Mouse (Mus musculus) heart, embryonic 16.5 days (tissue): ENCODE results near the gene Pik3r6. TPM values are rescaled to one million over a fixed set of nuclear protein-coding genes. Genes with fewer than 3 reads are reported as not detected.

Source experiments
- ATAC-seq: fragments of 200-750 bp; cut with Nextera tagmentation; replicated peaks from 2 replicates; pipeline ENCODE4 v1.8.0; 2017; ENCODE audit warnings: moderate number of reproducible peaks; ENCODE audit not compliant: insufficient read depth, low FRiP score; ENCODE audit errors: extremely low read depth
- H3K27ac ChIP-seq: fragments of 300-500 bp; sonication (generic); 2 replicates; pipeline ENCODE4 v1.5.1; 2014; ENCODE audit warnings: mild to moderate bottlenecking, low read length, control low read depth, moderate library complexity
- H3K27me3 ChIP-seq: fragments of 300-500 bp; sonication (generic); 2 replicates; pipeline ENCODE4 v1.6.1; 2014; ENCODE audit warnings: low read length, mixed read lengths; ENCODE audit not compliant: control insufficient read depth, insufficient read depth
- H3K36me3 ChIP-seq: fragments of 300-500 bp; sonication (generic); 2 replicates; pipeline ENCODE4 v1.6.1; 2014; ENCODE audit not compliant: control insufficient read depth, insufficient read depth
- H3K4me1 ChIP-seq: fragments of 300-500 bp; sonication (generic); 2 replicates; pipeline ENCODE4 v1.6.1; 2014; ENCODE audit warnings: low read length, mixed read lengths; ENCODE audit not compliant: control insufficient read depth, insufficient read depth
- H3K4me2 ChIP-seq: fragments of 300-500 bp; sonication (generic); 2 replicates; pipeline ENCODE4 v1.6.1; 2014; ENCODE audit warnings: low read depth, mild to moderate bottlenecking, control low read depth, low read length
- H3K4me3 ChIP-seq: fragments of 300-500 bp; sonication (generic); 2 replicates; pipeline ENCODE4 v1.5.1; 2014; ENCODE audit warnings: mild to moderate bottlenecking, control low read depth, low read length
- H3K9ac ChIP-seq: fragments of 300-500 bp; sonication (generic); 2 replicates; pipeline ENCODE4 v1.6.1; 2014; ENCODE audit warnings: low read length, control low read depth
- H3K9me3 ChIP-seq: fragments of 300-500 bp; sonication (generic); replicated peaks from 2 replicates; pipeline ENCODE4 v1.6.1; 2016; ENCODE audit warnings: low read length; ENCODE audit not compliant: control insufficient read depth
- WGBS: fragments of 180-500 bp; shearing (Covaris S2); extraction: QIAGEN DNeasy Blood & Tissue Kit; methylation state at CpG from one replicate; pipeline ENCODE4 v1.1.7; 2014; 5-methylcytosine and 5-hydroxymethylcytosine counted together
- polyA plus RNA-seq: library from polyadenylated mRNA; unstranded; fragments of >200 nt; fragmentation: Nextera tagmentation; extraction: Ambion mirVana; gene quantifications from 2 replicates; pipeline ENCODE4 v1.2.1, GENCODE M21; 2015

Gene Pik3r6
- polyA plus RNA-seq: 5.6 and 7.7 TPM in 2 replicates

GRCm38 (mm10) chr11:68502902-68503629 is at the start of gene Pik3r6:
Gene Pik3r6, plus strand, starts transcription at chr11:68503019.
- peak within 1 kb of the TSS; percentile 2; the same call in 1 of the 2 replicates for H3K9ac ChIP-seq

GRCm38 (mm10) chr11:68453301-68453700 is 49.5 kb upstream of the Pik3r6 start:
- Histone ChIP-seq H3K4me2 (no peak overlapping the region), H3K27me3 (no peaks in the 10 kb centered on the region), H3K27ac (no peak overlapping the region), H3K9me3 (no peaks in the 10 kb centered on the region), H3K9ac (no peak overlapping the region), H3K4me3 (no peak overlapping the region), H3K36me3 (no peaks in the 10 kb centered on the region), H3K4me1 (peaks cover 5% of the 10 kb centered on the region; the same call in 1 of the 2 replicates)
- ATAC-seq: no peak
- 46% methylated on average over 6 of the region's 6 CpGs for WGBS

More at GRCm38 (mm10) chr11:68502902-68503629, at the start of gene Pik3r6:
- Histone ChIP-seq H3K4me2 (peak within 1 kb of the TSS; percentile 35), H3K27ac (no peak within 1 kb of the TSS), H3K36me3 (no peaks in the 10 kb centered on the region), H3K9me3 (no peaks in the 10 kb centered on the region), H3K4me3 (peak within 1 kb of the TSS; percentile 37), H3K27me3 (peaks cover 3% of the 10 kb centered on the region; the same call in 1 of the 2 replicates), H3K4me1 (peaks cover 11% of the 10 kb centered on the region)
- WGBS: 81% methylated on average over 8 of the region's 8 CpGs
- 0 out of 2 replicates have a peak, but pooled peaks have one; percentile 34 for ATAC-seq

- Histone ChIP-seq H3K4me1 (no peaks in the 10 kb centered on the region), H3K27ac (no peak overlapping the region), H3K36me3 (no peaks in the 10 kb centered on the region), H3K9ac (no peak overlapping the region), H3K4me3 (no peak overlapping the region), H3K4me2 (no peak overlapping the region), H3K27me3 (no peaks in the 10 kb centered on the region), H3K9me3 (no peaks in the 10 kb centered on the region; the same call in 1 of the 2 replicates)
- WGBS: 71% methylated on average over 8 of the region's 8 CpGs
- ATAC-seq: no peak
These were observed 44.7 kb upstream of the Pik3r6 start for GRCm38 (mm10) chr11:68458086-68458485.

- Histone ChIP-seq H3K9me3 (no peaks in the 10 kb centered on the region; the same call in 1 of the 2 replicates), H3K27me3 (no peaks in the 10 kb centered on the region), H3K27ac (no peak overlapping the region), H3K36me3 (no peaks in the 10 kb centered on the region), H3K9ac (no peak overlapping the region), H3K4me2 (no peak overlapping the region), H3K4me1 (no peaks in the 10 kb centered on the region), H3K4me3 (no peak overlapping the region)
- WGBS: 74% methylated on average over 5 of the region's 5 CpGs
- no peak for ATAC-seq
These were observed 43.8 kb upstream of the Pik3r6 start for GRCm38 (mm10) chr11:68459021-68459420.

- 84% methylated on average over 5 of the region's 5 CpGs for WGBS
- no peaks in the 10 kb centered on the region for H3K4me1 ChIP-seq
- no peaks in the 10 kb centered on the region for H3K27me3 ChIP-seq
These were observed 43.3 kb upstream of the Pik3r6 start for GRCm38 (mm10) chr11:68459486-68459885.

GRCm38 (mm10) chr11:68462716-68463115 is 40.1 kb upstream of the Pik3r6 start:
- H3K9ac ChIP-seq: no peak overlapping the region
- H3K4me2 ChIP-seq: no peak overlapping the region
- H3K27ac ChIP-seq: no peak overlapping the region
- H3K36me3 ChIP-seq: no peaks in the 10 kb centered on the region
- 73% methylated on average over 3 of the region's 3 CpGs for WGBS
- no peaks in the 10 kb centered on the region for H3K4me1 ChIP-seq
- H3K27me3 ChIP-seq: no peaks in the 10 kb centered on the region
- H3K4me3 ChIP-seq: no peak overlapping the region
- no peak; the same call in 1 of the 2 replicates for ATAC-seq
- H3K9me3 ChIP-seq: no peaks in the 10 kb centered on the region; the same call in 1 of the 2 replicates

More at GRCm38 (mm10) chr11:68459486-68459885, 43.3 kb upstream of the Pik3r6 start:
- H3K9ac ChIP-seq: no peak overlapping the region
- no peaks in the 10 kb centered on the region; the same call in 1 of the 2 replicates for H3K9me3 ChIP-seq
- H3K27ac ChIP-seq: no peak overlapping the region
- H3K4me2 ChIP-seq: no peak overlapping the region
- no peaks in the 10 kb centered on the region for H3K36me3 ChIP-seq
- no peak for ATAC-seq
- H3K4me3 ChIP-seq: no peak overlapping the region

GRCm38 (mm10) chr11:68464260-68464659 is 38.6 kb upstream of the Pik3r6 start:
- ATAC-seq: no peak
- no peaks in the 10 kb centered on the region for H3K4me1 ChIP-seq
- WGBS: 62% methylated on average over 5 of the region's 5 CpGs

GRCm38 (mm10) chr11:68465090-68465489 is 37.7 kb upstream of the Pik3r6 start:
- H3K4me1 ChIP-seq: no peaks in the 10 kb centered on the region
- H3K27ac ChIP-seq: no peak overlapping the region
- H3K9ac ChIP-seq: no peak overlapping the region
- H3K9me3 ChIP-seq: no peaks in the 10 kb centered on the region; the same call in 1 of the 2 replicates
- H3K36me3 ChIP-seq: no peaks in the 10 kb centered on the region
- H3K27me3 ChIP-seq: no peaks in the 10 kb centered on the region
- no peak for ATAC-seq
- WGBS: 70% methylated on average over 2 of the region's 2 CpGs
- H3K4me3 ChIP-seq: no peak overlapping the region
- no peak overlapping the region for H3K4me2 ChIP-seq

More at GRCm38 (mm10) chr11:68464260-68464659, 38.6 kb upstream of the Pik3r6 start:
- no peaks in the 10 kb centered on the region; the same call in 1 of the 2 replicates for H3K9me3 ChIP-seq
- no peak overlapping the region for H3K9ac ChIP-seq
- H3K27ac ChIP-seq: no peak overlapping the region
- H3K4me2 ChIP-seq: no peak overlapping the region
- no peaks in the 10 kb centered on the region for H3K36me3 ChIP-seq
- no peak overlapping the region for H3K4me3 ChIP-seq
- no peaks in the 10 kb centered on the region for H3K27me3 ChIP-seq

GRCm38 (mm10) chr11:68467441-68467840 is 35.4 kb upstream of the Pik3r6 start:
- no peaks in the 10 kb centered on the region for H3K9me3 ChIP-seq
- no peak for ATAC-seq
- H3K4me2 ChIP-seq: no peak overlapping the region
- H3K36me3 ChIP-seq: no peaks in the 10 kb centered on the region
- H3K27ac ChIP-seq: no peak overlapping the region
- 0 out of 2 replicates have a peak, but pooled peaks cover 2% of the 10 kb centered on the region for H3K27me3 ChIP-seq
- WGBS: 80% methylated on average over 7 of the region's 7 CpGs
- no peak overlapping the region for H3K9ac ChIP-seq
- H3K4me1 ChIP-seq: no peaks in the 10 kb centered on the region
- H3K4me3 ChIP-seq: no peak overlapping the region
